Mouse (Mus musculus): ENCODE data around the gene Pip4k2b. TPM values are rescaled to one million over a fixed set of nuclear protein-coding genes. Genes with fewer than 3 reads are reported as not detected.
A peak's percentile ranks its signal among the peaks of the same experiment; 100 is the strongest.
"Not testable (repeated sequence)": the region's sequence is repeated elsewhere in the genome, so short reads cannot be mapped to it uniquely, and the experiment has no call there.

The Pip4k2b gene
- polyA plus RNA-seq, 1 experiment from 2014 or later: 4.4 TPM

DNA sequence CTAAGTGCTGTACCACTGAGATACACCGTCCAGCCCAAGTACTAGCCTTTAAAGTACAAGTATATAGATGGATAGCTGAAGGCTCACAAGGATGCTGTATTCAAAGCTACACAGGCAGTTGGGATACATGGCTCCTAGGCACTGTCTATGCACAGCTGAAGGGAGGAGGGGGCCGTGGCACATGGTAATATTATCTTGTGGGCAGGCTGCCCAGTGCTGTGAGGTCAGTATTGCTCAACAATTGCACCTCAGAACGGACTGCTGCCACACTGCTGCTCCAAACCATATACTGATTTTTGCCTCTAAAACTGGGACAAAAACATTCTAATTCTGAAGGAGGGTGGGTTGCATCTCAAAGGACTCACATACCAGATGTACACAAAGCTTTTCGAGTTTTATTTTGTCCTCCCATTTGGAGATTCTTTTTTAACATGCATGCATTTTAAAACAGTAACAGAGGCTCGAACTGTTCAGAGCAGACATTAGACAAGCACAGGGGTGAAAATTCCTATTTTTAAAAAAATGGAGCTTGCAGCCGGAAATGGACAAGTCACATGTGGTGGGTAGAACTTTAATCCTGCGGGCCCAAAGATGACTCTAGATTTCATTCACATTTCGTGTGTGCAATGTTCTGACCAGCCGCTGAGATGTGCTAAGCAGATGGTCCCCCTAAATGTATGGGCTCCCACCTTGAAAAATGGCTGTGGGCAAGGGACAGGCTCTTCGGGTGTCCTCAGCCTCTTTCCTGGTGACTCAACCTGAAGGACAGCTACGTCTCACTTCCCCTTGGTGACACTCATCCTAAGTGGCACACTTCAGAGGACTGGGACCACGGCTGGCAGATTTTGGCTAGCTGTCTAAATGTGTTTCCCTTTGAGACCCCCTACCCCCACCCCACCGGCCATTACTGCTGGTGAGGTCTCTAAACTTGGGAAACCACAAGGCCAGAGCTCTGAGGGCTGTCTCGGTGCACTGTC is 29.4 kb downstream of the Pip4k2b start:
- WGBS: 91% methylated on average over 14 of the region's 14 CpGs
- H3K27me3 ChIP-seq (replicated peaks; ENCODE audit: control insufficient read depth, insufficient read depth, low read length): no peaks in the 10 kb centered on the region
- no peak overlapping the region for H3K9ac ChIP-seq (ENCODE audit: low read depth, low read length)
- H3K27ac ChIP-seq (ENCODE audit: low read depth, low read length): no peak overlapping the region
- no peak overlapping the region for H3K4me3 ChIP-seq (ENCODE audit: low read length)
- H3K4me1 ChIP-seq (ENCODE audit: control insufficient read depth, insufficient read depth, low read depth, low read length): no peaks in the 10 kb centered on the region
- ATAC-seq: no peak
- H3K36me3 ChIP-seq (ENCODE audit: control insufficient read depth, insufficient read depth, low read length): peaks cover 28% of the 10 kb centered on the region
- H3K9me3 ChIP-seq (ENCODE audit: control insufficient read depth, low read length): no peaks in the 10 kb centered on the region
- no peak overlapping the region for H3K4me2 ChIP-seq (ENCODE audit: low read length)

DNA sequence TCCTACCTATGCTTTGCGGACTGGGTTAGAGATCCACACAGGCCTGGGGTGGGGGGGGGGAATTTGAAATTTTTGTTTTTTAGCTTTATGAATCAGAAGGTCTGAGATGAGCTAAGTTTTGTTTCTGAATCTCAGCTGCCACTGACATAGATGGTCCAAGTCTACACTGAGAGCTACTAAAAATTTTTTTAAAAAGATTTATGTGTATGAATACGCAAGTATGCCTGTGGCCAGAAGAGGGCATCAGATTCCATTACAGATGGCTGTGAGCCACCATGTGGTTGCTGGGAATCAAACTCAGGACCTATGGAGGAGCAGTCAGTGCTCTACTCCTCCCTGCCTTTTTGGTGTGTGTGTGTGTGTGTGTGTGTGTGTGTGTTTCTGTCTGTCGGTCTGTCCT is 30.1 kb downstream of the Pip4k2b start:
- Histone ChIP-seq H3K36me3 (ENCODE audit: control insufficient read depth, insufficient read depth, low read length) (peaks cover 23% of the 10 kb centered on the region), H3K4me2 (ENCODE audit: low read length) (no peak overlapping the region)

DNA sequence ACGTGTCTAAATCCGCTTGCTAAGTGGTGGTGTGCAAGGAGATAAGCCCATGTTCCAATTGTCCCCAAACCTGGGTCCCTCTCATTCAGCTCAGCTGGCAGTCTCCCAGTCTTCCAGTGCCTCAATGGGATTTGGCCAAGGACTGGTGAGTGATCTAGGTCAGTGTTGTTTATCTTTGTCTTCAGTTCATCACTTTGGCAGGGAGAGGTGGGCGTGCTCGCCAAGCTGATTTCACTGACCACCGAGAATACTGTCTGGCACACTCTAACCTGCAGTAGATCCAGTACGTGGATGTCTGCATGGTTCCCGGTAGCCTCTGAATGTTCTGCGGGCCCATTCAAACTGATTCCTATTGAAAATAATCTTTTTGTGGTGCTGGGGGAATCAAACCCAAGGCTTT is 30.6 kb downstream of the Pip4k2b start:
- Histone ChIP-seq H3K4me1 (ENCODE audit: control insufficient read depth, insufficient read depth, low read depth, low read length) (no peaks in the 10 kb centered on the region), H3K27me3 (replicated peaks; ENCODE audit: control insufficient read depth, insufficient read depth, low read length) (no peaks in the 10 kb centered on the region), H3K27ac (ENCODE audit: low read depth, low read length) (no peak overlapping the region), H3K36me3 (ENCODE audit: control insufficient read depth, insufficient read depth, low read length) (peaks cover 23% of the 10 kb centered on the region), H3K9me3 (ENCODE audit: control insufficient read depth, low read length) (no peaks in the 10 kb centered on the region), H3K4me3 (ENCODE audit: low read length) (no peak overlapping the region), H3K4me2 (ENCODE audit: low read length) (no peak overlapping the region), H3K9ac (ENCODE audit: low read depth, low read length) (no peak overlapping the region)
- ATAC-seq: no peak
- 88% methylated on average over 8 of the region's 8 CpGs for WGBS

More for the DNA sequence above, 30.1 kb downstream of the Pip4k2b start:
- no peak overlapping the region for H3K9ac ChIP-seq (ENCODE audit: low read depth, low read length)
- no peak overlapping the region for H3K27ac ChIP-seq (ENCODE audit: low read depth, low read length)
- H3K4me3 ChIP-seq (ENCODE audit: low read length): no peak overlapping the region
- WGBS: 94% methylated on average over 3 of the region's 3 CpGs
- no peaks in the 10 kb centered on the region for H3K27me3 ChIP-seq (replicated peaks; ENCODE audit: control insufficient read depth, insufficient read depth, low read length)
- H3K9me3 ChIP-seq (ENCODE audit: control insufficient read depth, low read length): no peaks in the 10 kb centered on the region
- no peaks in the 10 kb centered on the region for H3K4me1 ChIP-seq (ENCODE audit: control insufficient read depth, insufficient read depth, low read depth, low read length)
- no peak for ATAC-seq

DNA sequence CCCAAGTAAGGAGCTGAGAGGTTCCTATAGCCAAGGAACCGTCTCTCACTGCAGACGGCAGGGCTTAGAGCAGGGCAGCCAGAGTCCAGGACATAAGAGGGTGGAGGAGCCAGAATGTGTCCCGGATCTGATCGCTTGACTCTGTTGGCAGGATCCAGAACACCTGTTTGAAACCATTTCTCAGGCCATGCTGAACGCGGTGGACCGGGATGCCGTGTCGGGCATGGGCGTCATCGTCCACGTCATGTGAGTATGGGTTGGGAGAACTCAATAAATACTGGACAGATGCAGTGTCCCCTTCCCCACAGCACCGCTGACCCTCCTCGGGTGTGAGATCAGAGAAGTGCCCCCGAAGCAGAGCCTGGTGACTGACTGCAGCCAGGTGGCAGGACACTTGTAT is 32.2 kb downstream of the Pip4k2b start:
- Histone ChIP-seq H3K9me3 (ENCODE audit: control insufficient read depth, low read length) (no peaks in the 10 kb centered on the region), H3K4me2 (ENCODE audit: low read length) (no peak overlapping the region), H3K4me1 (ENCODE audit: control insufficient read depth, insufficient read depth, low read depth, low read length) (no peaks in the 10 kb centered on the region), H3K27me3 (replicated peaks; ENCODE audit: control insufficient read depth, insufficient read depth, low read length) (no peaks in the 10 kb centered on the region), H3K4me3 (ENCODE audit: low read length) (no peak overlapping the region), H3K9ac (ENCODE audit: low read depth, low read length) (no peak overlapping the region), H3K27ac (ENCODE audit: low read depth, low read length) (no peak overlapping the region), H3K36me3 (ENCODE audit: control insufficient read depth, insufficient read depth, low read length) (peaks cover 17% of the 10 kb centered on the region)
- no peak for ATAC-seq
- 93% methylated on average over 15 of the region's 15 CpGs for WGBS

DNA sequence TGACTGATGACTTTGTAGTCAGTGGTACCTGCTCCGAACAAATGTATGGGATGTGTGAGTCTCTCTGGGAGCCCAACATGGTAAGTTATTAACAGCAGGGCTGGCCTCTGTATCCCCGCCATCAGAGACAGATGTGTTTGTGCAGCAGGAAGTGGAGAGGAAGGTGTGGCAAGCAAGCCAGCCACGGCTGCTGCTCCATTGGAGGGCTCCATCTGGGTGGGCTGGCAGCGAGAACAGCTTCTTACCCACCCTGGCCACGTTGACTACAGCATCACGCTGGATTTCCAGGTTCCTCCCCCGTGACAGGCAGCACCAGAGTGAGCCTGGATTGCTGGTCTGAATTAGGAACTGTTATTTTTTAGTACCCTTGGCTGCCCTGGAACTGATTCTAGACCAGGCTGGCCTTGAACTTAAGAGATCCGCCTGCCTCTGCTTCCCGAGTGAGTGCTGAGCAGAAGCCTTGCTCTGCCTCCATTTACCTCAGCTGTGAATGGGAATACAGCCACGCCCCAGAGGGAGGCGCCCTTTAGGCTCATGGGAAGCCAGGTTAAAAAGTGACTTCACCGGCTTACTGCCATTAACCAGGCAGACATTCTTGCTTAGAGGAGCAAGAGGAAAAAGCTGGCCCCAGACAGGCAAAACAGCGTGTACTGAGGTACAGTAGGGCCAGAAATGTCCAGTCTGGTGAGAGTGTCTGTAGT is 33.2 kb downstream of the Pip4k2b start:
- H3K4me2 ChIP-seq (ENCODE audit: low read length): no peak overlapping the region
- H3K27me3 ChIP-seq (replicated peaks; ENCODE audit: control insufficient read depth, insufficient read depth, low read length): no peaks in the 10 kb centered on the region
- H3K9me3 ChIP-seq (ENCODE audit: control insufficient read depth, low read length): no peaks in the 10 kb centered on the region
- no peak overlapping the region for H3K27ac ChIP-seq (ENCODE audit: low read depth, low read length)
- no peak for ATAC-seq
- no peaks in the 10 kb centered on the region for H3K4me1 ChIP-seq (ENCODE audit: control insufficient read depth, insufficient read depth, low read depth, low read length)
- H3K4me3 ChIP-seq (ENCODE audit: low read length): no peak overlapping the region
- H3K9ac ChIP-seq (ENCODE audit: low read depth, low read length): no peak overlapping the region
- H3K36me3 ChIP-seq (ENCODE audit: control insufficient read depth, insufficient read depth, low read length): peaks cover 23% of the 10 kb centered on the region
- 85% methylated on average over 13 of the region's 13 CpGs for WGBS

DNA sequence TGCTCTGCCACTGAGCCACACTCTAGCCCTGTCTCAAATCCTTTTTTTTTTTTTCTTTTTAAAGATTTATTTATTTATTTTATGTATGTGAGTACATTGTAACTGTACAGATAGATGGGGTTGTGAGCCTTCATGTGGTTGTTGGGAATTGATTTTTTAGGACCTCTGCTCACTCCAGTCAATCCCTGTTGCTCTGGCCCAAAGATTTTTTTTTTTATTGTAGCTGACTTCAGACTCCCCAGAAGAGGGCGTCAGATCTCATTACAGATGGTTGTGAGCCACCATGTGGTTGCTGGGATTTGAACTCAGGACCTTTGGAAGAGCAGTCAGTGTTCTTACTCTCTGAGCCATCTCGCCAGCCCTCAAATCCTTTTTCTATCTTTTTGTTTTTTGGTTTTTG is 34.4 kb downstream of the Pip4k2b start:
- H3K9me3 ChIP-seq (ENCODE audit: control insufficient read depth, low read length); H3K27me3 ChIP-seq (replicated peaks; ENCODE audit: control insufficient read depth, insufficient read depth, low read length); ATAC-seq; H3K9ac ChIP-seq (ENCODE audit: low read depth, low read length); H3K4me2 ChIP-seq (ENCODE audit: low read length); H3K4me1 ChIP-seq (ENCODE audit: control insufficient read depth, insufficient read depth, low read depth, low read length); H3K4me3 ChIP-seq (ENCODE audit: low read length); H3K27ac ChIP-seq (ENCODE audit: low read depth, low read length): not testable (repeated sequence)
- 84% methylated on average over 2 of the region's 2 CpGs for WGBS
- peaks cover 23% of the 10 kb centered on the region for H3K36me3 ChIP-seq (ENCODE audit: control insufficient read depth, insufficient read depth, low read length)

DNA sequence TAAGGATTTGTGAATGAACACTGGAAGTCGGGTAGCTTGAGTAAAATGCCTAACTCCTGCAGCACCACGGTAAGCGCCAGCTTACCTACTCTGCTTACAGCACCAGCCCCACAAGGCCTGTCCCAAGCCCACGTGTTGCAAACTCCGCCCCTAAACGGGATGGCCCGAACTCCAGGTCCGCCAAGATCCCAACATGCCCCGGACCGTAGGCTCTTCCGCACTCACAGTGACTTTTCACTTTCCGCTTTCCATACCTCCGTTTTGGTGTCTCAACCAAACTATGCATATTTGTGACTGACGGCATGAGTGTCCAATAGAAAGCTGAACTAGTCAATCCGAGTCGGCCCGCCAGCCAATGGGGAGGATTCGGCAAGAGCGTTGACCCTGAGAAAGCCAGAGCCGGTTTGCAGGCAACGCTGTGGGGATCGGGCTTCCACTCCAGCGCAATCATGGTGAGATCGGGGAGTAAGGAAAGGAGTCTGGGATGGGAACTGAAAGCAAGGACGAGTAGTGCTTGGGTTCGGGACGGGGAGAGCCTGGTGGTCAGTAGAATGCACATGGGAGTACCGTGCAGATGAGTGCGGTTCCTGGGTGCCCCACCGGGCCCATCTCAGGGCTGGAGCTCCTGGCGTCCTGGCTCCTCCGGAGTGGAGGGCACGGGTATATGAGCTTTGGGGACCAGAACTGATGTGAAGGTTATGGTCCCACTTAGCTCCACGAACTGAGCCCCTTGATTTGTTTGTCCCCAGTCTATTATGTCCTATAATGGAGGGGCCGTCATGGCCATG is 41.3 kb downstream of the Pip4k2b start, which contains the start of gene Psmb3:
Gene Psmb3, plus strand, starts transcription at position 361 of the 788 bp plus-strand sequence.
- H3K36me3 ChIP-seq (ENCODE audit: control insufficient read depth, insufficient read depth, low read length): peaks cover 14% of the 10 kb centered on the region
- peak within 1 kb of the TSS; percentile 85 for H3K9ac ChIP-seq (ENCODE audit: low read depth, low read length)
- peak within 1 kb of the TSS; percentile 70 for H3K4me2 ChIP-seq (ENCODE audit: low read length)
- peak within 1 kb of the TSS; percentile 89 for H3K4me3 ChIP-seq (ENCODE audit: low read length)
- ATAC-seq: peak; percentile 93
- peaks cover 24% of the 10 kb centered on the region for H3K4me1 ChIP-seq (ENCODE audit: control insufficient read depth, insufficient read depth, low read depth, low read length)
- under 1% methylated on average over 35 of the region's 35 CpGs for WGBS
- peak within 1 kb of the TSS; percentile 83 for H3K27ac ChIP-seq (ENCODE audit: low read depth, low read length)
- no peaks in the 10 kb centered on the region for H3K27me3 ChIP-seq (replicated peaks; ENCODE audit: control insufficient read depth, insufficient read depth, low read length)
- no peaks in the 10 kb centered on the region for H3K9me3 ChIP-seq (ENCODE audit: control insufficient read depth, low read length)

DNA sequence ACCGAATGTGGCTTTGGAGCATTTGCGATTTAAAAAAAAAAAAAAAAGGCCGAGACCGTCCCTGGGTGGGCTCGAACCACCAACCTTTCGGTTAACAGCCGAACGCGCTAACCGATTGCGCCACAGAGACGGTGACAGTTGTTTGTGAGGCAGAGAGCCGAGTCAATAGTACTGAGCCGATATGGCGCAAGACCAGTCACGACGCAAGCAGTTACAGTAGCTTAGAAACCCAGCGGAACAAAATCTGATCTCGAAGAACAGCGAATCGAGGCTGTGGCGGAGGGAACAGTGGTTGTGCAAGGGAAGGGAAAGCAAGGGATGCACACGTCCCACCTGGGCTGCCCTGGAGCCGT is 42.1 kb downstream of the Pip4k2b start:
- peak overlapping the region; percentile 65 for H3K4me2 ChIP-seq (ENCODE audit: low read length)
- H3K36me3 ChIP-seq (ENCODE audit: control insufficient read depth, insufficient read depth, low read length): peaks cover 10% of the 10 kb centered on the region
- no peaks in the 10 kb centered on the region for H3K27me3 ChIP-seq (replicated peaks; ENCODE audit: control insufficient read depth, insufficient read depth, low read length)
- peak overlapping the region; percentile 75 for H3K9ac ChIP-seq (ENCODE audit: low read depth, low read length)
- WGBS: under 1% methylated on average over 24 of the region's 24 CpGs
- no peak for ATAC-seq
- peak overlapping the region; percentile 89 for H3K4me3 ChIP-seq (ENCODE audit: low read length)
- H3K4me1 ChIP-seq (ENCODE audit: control insufficient read depth, insufficient read depth, low read depth, low read length): peaks cover 28% of the 10 kb centered on the region
- no peaks in the 10 kb centered on the region for H3K9me3 ChIP-seq (ENCODE audit: control insufficient read depth, low read length)
- H3K27ac ChIP-seq (ENCODE audit: low read depth, low read length): peak overlapping the region; percentile 83
